Mouse (Mus musculus) lung, adult 2 months (tissue): ENCODE measurements around the gene Cuedc1. TPM values are rescaled to one million over a fixed set of nuclear protein-coding genes. Genes with fewer than 3 reads are reported as not detected.

ENCODE experiments used
- DNase-seq: peaks from one replicate; pipeline ENCODE4 v3.0.0; 2022
- H3K4me1 ChIP-seq: fragments of 200-500 bp; 2 replicates; pipeline ENCODE4 v1.6.1; 2011; ENCODE audit warnings: low read length; ENCODE audit not compliant: control insufficient read depth, insufficient read depth
- H3K4me3 ChIP-seq: fragments of 200-500 bp; replicated peaks from 2 replicates; pipeline ENCODE3; 2011; ENCODE audit warnings: low read depth, mild to moderate bottlenecking, control low read depth, low read length; ENCODE audit errors: extremely low read depth
- CTCF ChIP-seq: fragments of 200-500 bp; IDR thresholded peaks from 2 replicates; pipeline ENCODE4 v1.5.1; 2011; ENCODE audit warnings: mild to moderate bottlenecking, low read length, control low read depth; ENCODE audit not compliant: insufficient read depth
- POLR2A ChIP-seq: fragments of 200-500 bp; IDR thresholded peaks from 2 replicates; pipeline ENCODE4 v1.6.1; 2011; ENCODE audit warnings: low read depth, mild to moderate bottlenecking, control low read depth, low read length, borderline replicate concordance; ENCODE audit errors: extremely low read depth
- WGBS: fragments of 180-500 bp; shearing (Covaris S2); methylation state at CpG from one replicate; pipeline ENCODE4 v1.1.7; 2018; 5-methylcytosine and 5-hydroxymethylcytosine counted together
- polyA plus RNA-seq: library from polyadenylated mRNA; depleted of rRNA; stranded (reverse); fragments of >200 nt; gene quantifications from 2 replicates; pipeline ENCODE4 v1.2.3, GENCODE M21; 2012

The Cuedc1 gene
- polyA plus RNA-seq, 1 experiment, result 42.9 TPM

DNA sequence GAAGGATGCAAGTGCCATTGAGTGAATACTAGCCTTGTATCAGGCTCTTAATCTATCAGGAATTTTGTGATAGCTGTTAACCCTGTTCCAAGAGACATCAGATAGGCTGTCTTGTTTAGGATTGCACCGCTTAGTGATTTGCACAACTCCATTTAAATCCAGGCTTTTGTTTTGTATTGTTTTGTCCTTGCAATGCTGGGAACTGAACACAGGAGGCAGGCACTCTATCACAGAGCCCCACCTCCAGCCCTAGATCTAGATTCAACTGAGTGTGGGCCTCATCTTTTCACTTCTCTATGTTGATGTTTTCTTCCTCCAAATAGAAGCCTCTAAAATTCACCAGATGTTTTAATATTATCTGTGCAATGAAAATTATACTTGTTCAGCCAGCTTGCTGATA, 22.2 kb upstream of the Cuedc1 start:
- DNase-seq, result no peak

DNA sequence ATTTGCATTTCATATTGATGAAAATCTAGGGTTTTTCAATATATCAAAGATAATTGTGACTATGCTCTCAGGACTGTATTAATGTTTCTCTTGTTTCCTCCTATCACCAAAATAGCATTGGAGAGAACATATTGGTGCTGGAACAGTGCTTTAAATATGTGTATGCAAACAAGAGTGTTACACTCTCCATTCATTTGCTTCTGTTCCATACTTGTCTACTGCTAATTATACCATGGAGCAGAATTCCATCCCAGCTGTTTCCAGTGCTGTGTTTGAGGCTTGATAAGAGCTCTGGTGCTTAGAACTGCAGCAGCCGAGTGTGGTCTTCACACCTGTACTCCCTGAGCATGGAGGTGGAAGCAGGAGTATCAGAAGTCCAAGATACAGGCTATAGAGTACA, 21.5 kb upstream of the Cuedc1 start:
- H3K4me1 ChIP-seq, result peaks cover 13% of the 10 kb centered on the region
- 59% methylated on average over 1 of the region's 1 CpGs for WGBS
- DNase-seq, result no peak
- TF ChIP-seq CTCF (no peak), POLR2A (no peak)
- H3K4me3 ChIP-seq, result no peak overlapping the region

More for the DNA sequence above, 22.2 kb upstream of the Cuedc1 start:
- TF ChIP-seq CTCF, result no peak
- TF ChIP-seq POLR2A, result no peak
- peaks cover 19% of the 10 kb centered on the region for H3K4me1 ChIP-seq
- no peak overlapping the region for H3K4me3 ChIP-seq
- WGBS, result 49% methylated on average over 1 of the region's 1 CpGs

DNA sequence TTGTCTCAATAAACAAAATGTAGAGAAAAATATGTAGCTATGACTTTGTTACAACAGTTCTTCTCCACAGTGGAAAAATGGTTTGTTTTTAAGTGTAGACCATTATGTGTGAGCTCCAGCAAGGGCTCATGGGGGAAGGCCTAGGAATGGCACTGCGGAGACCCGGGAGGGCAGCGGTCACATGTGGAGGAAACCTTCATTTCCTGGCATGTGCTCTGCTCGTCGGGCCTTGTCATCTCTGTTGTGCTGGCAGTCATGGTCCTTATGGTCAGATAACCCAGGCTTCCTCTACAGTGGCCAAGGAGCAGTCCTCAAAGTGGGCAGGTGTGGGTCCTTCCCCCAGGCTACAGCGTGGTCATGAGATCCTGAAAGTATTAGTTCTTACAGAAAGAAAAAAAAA, 14.2 kb upstream of the Cuedc1 start:
- TF ChIP-seq POLR2A, result no peak
- no peak for TF ChIP-seq CTCF
- WGBS, result 34% methylated on average over 6 of the region's 6 CpGs
- no peak for DNase-seq
- Histone ChIP-seq H3K4me1 (no peaks in the 10 kb centered on the region), H3K4me3 (no peak overlapping the region)

DNA sequence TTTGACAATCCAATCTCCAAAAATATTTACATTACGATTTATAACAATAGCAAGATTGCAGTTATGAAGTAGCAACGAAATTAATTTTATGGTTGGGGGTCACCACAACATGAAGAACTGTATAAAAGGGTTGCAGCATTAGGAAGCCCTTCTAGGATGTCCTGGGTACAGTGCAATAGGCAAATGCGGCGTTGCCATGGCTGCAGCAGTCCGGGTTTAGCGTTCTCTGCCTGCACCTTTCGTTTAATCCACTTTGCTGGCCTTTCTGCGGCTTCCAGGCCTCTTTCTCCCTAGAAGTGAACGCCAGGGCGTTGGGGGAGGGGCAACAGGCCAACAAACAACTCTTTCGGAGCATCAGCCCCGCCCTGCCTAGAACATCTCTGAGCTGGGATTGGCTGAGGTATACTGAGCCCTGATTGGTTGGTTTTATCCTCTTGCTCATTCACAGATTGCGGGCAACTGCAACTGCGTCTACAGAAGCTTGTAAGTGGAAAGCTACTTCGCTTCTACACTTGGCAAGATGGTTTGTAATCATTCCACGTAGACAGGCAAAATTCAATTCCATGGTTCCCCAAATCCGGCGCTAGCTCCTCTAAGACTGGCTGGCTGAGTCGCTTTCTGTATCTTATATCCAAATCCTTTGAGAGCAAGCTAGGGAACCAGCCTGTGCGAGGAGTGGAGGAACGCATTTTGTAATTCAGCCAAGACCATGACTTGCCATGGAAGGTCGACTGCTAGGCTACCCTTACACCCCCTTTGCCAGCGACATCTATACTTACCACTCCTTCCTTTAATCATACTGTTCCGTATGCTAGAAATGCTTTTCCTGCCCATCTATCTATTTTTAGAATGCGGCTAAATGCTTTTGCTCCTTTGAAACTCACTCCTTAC, 10.9 kb upstream of the Cuedc1 start:
- H3K4me3 ChIP-seq, result peak overlapping the region; percentile 39
- DNase-seq, result peak; percentile 74
- no peaks in the 10 kb centered on the region for H3K4me1 ChIP-seq
- TF ChIP-seq CTCF, result no peak
- 0 out of 2 replicates have a peak, but pooled peaks have one; percentile 19 for TF ChIP-seq POLR2A
- WGBS, result 7% methylated on average over 25 of the region's 25 CpGs

DNA sequence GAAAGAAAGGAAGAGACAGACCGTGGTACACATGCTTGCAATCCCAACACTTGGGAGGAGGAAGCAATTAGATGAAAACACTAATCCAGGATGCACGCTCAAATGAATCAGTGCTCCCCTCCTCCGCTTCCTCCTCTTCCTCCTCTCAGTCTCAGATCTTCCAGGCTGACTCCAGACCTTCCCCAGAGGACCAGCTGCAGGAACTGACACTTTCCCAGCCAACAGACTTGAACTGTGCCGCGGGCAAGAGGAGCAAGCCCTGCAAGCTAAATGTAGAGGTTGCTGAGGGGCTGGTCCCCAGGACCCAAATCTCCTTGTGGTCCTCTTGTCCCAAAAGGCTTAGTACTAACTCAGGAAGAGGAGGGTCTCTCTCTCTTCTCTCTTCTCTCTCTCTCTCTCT, 8.7 kb upstream of the Cuedc1 start:
- H3K4me3 ChIP-seq, result no peak overlapping the region
- DNase-seq, result no peak
- TF ChIP-seq CTCF (no peak), POLR2A (no peak)
- 53% methylated on average over 5 of the region's 5 CpGs for WGBS
- H3K4me1 ChIP-seq, result no peaks in the 10 kb centered on the region

DNA sequence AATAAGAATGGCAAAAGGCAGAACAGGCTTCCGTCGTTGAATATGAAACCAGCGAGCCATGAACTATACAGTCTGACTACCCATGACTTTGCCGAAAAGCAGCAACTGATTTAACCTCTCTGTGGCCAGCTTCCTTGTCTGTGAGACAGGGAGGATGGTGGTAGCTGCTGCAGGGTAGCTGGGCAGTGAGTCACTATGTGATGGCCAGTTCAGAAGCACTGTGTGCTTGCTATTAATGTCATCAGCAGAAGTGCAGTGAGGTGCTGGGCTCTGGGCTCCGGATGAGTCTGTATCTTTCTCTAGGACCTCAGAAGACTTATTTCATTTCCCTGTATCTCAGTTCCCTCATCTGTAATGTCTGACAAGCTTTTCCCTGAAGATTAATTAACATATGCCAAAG, 7.6 kb upstream of the Cuedc1 start:
- 73% methylated on average over 5 of the region's 5 CpGs for WGBS
- no peaks in the 10 kb centered on the region for H3K4me1 ChIP-seq
- no peak for DNase-seq
- H3K4me3 ChIP-seq, result no peak overlapping the region
- TF ChIP-seq CTCF (no peak), POLR2A (no peak)

DNA sequence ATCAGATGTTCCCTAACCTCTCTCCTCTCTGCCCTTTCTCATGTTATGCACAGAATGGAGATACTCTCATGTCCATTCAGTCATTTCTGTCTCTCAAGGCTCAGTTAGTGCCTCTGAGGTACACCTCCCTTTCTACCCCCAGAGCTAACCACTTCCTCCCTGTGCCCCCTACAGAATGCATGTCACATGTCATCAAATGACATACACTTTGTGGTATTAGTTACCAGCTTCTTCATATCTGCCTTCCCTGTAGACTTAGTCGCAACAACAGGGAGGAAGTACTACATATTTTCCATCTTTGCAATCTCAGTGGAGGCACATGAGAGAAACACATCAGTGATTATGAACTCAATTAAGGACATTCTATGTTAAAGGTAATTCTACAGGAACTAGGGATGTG, 5.9 kb upstream of the Cuedc1 start:
- no peak for DNase-seq
- TF ChIP-seq POLR2A (no peak), CTCF (no peak)
- no peak overlapping the region for H3K4me3 ChIP-seq

DNA sequence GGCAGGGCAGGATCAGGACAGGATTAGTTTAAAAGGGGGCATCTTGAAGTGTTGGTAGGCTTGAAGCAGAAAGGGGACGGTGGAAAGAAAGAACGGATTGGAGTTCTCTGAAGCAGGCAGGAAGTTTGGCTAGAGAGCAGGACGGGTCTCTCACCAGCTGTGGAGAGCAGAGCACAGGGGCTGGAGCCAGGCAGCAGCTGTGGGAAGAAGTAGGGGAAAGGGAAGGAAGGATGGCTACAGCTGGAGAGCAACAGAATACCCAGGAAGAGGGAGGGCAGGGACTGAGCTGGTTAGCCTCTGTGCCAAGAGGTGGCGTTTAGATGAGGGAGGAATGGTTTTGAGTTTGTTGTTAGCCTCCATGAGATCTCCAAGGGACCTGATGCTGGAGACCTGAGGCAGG, 685 bp upstream of the Cuedc1 start:
- H3K4me3 ChIP-seq, result no peak overlapping the region
- DNase-seq, result no peak
- peaks cover 5% of the 10 kb centered on the region for H3K4me1 ChIP-seq
- WGBS, result 15% methylated on average over 4 of the region's 4 CpGs
- TF ChIP-seq CTCF (no peak), POLR2A (0 out of 2 replicates have a peak, but pooled peaks have one; percentile 15)

More for the DNA sequence above, 5.9 kb upstream of the Cuedc1 start:
- WGBS, result 74% methylated on average over 1 of the region's 1 CpGs
- no peaks in the 10 kb centered on the region for H3K4me1 ChIP-seq

DNA sequence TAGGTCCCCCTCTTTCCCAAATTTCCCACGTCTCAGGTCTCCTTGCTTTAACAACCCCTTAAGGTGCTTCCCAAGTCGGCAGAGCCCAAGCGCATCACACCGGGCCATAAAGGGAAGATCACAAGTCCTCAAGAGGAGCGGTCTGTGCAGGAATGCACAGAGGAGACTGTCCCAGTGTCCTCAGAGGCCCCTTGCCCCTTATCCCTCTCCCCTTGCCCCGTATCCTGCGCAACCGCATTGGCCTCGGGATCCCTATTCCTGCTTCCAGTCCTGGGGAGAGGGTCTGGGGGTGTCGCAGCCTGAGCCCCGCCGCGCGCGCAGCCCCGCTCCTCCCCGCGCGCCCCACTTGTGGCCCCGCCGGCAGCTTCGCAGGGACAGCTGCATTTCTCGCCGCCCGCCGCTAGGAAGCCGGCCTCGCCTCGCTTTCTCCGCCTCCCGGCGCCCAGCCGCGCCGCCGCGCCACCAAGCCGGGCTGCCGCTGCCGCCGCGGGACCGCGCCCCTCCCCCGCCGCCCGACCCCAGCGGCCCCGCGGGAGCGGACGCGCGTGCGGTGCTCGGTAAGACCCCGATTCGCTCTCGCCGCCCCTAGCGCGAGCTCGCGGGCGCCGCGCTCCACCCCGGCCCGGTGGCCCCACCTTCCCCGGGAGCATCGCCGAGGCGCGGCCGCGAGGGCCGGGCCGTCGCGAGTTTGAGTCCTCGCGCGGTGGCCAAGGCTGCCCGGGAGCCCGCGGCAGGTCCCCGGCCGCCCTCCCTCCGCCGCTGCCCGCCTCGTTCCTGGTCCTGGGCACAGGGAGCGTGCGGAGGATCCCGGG, 1.1 kb downstream of the Cuedc1 start:
- WGBS, result under 1% methylated on average over 95 of the region's 95 CpGs
- DNase-seq, result peak; percentile 81
- TF ChIP-seq POLR2A (0 out of 2 replicates have a peak, but pooled peaks have one; percentile 6), CTCF (0 out of 2 replicates have a peak, but pooled peaks have one; percentile 11)
- Histone ChIP-seq H3K4me1 (peaks cover 5% of the 10 kb centered on the region), H3K4me3 (peak overlapping the region; percentile 86)

DNA sequence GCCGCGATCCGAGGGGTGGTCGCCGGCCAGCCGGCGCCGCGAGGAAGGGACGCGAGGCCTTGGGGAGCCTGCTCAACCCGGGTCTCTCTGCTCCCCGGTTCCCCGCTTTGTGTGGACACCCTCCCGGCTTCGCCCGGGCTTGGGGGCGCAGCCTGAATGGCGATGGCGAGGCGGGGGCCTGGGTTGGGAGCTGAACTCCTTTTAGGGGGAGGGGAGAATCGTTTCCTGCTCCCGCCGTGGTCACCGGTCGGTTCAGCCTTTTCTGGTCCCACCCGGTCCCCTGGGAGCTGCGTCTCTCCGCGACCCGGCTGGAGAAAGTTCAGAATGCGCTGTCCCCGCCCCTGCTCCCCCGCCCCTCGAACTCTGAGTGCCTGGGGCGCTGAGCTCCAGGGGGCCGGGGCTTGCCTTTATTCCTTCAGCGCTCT, 1.8 kb downstream of the Cuedc1 start:
- peaks cover 5% of the 10 kb centered on the region for H3K4me1 ChIP-seq
- under 1% methylated on average over 30 of the region's 38 CpGs for WGBS
- H3K4me3 ChIP-seq, result peak overlapping the region; percentile 86
- peak; percentile 64 for DNase-seq
- TF ChIP-seq POLR2A (peak; percentile 65; the same call in 1 of the 2 replicates), CTCF (no peak)
